Mouse (Mus musculus) telencephalon, adult 2 months (tissue): ENCODE results near the gene Gm10570.

Source experiments
- DNase-seq: peaks from one replicate; pipeline ENCODE4 v3.0.0-alpha.2; 2011; ENCODE audit warnings: low read depth, low spot score

Gene Gm10570

DNA sequence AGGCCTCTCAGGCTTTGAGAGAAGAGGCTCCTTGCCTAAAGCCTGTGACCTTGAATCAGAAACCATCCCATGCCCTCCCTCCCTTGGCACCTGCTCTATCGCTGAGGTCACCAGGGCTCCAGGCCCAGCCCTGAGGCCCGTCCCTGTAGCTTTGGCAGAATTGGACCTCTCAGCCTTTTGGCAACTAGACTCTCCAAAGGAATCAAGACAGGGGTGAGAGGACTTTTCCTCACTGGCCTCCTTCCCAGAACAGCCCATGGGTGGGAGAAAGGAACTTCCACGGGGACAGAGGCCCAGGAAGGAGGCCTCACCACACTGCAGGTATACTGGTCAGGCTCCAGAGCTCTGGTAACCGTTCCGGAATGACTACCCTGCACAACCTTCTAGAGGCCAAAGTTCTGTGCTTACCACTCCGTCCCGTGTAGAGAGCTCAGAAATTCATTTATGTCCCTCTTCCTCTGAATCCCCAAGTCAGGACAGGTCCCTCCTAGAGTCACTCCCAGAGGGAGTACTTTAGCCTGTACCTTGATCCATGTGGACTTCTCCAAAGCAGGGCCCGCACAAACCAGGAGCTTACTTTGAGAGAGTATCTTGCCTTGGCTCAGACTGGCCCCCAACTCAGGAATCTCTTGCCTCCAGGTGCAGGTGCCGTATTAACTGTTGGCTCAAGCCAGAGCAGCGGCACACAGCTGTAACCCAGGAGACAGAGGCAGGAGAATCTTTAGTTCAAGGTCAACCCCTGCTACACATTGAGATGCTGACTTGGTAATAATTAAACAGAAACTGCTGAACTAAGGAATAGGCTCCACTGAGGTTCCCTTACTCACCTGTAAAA lies 1.5 kb downstream of the Gm10570 start:
- DNase-seq, result no peak

DNA sequence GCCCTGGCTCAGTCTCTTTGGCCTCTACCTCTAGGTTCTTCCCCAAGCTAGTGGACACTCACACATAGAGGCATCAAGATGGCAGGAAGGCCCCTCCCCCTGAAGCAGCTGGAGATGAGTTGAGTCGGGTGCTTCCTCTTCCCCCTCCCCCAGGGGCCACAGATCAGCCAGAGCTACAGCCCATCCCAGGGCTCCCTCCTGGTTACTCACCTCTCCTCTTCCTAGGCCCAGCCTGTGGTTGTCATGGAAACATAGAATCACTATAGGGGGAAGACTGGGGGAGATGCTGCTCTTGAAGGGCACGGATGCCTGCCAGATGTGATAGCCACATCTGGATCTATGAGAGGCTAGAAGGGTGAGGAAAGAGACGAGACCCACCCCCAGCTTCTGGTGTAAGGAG lies 3.7 kb downstream of the Gm10570 start:
- no peak for DNase-seq

DNA sequence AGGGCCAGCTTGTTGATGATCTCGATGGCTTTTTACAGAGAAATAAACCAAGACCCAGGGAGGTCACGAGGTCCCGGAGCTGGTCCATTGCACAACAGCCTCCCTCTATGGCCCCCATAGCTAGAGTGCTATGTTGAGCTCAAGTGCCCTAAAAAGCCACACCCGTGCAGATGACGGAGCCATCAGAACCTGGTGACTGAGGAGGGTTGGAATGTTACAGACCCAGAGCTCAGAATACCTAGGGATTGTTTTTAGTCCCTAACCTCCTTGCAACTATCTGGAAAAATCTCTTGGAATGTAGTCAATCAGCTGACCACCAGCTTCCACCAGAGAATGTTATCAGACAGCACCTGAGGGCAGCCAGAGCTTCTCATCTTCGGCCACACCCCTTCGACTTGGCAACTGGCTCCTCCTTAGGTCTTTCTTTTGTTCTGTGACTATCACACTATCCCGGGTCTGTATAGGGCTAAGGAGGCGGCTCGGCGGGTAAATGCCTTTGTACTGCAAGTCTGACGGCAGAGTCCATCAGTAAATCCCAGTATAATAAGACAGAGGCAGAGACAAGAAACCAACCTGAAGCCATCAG lies 6.1 kb downstream of the Gm10570 start:
- no peak for DNase-seq

DNA sequence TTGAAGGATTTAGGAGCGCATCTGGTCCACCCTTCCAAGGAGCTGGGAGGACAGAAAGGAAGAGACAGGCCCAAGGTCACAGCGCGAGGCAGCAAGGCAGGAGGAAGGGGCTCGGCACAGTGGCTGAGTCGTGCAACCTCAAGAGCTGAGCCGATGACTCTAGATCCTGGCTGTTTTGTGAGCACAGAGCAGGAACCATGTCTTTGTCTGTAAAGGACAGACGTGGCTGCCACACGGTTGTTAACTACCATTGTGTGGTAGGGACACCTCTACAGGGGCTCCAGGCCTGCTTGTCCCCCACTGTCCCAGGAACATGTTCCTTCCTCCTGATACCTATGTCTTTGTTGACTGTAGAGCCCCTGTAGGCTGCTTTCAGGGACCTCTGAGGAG lies 8.8 kb downstream of the Gm10570 start:
- no peak for DNase-seq

DNA sequence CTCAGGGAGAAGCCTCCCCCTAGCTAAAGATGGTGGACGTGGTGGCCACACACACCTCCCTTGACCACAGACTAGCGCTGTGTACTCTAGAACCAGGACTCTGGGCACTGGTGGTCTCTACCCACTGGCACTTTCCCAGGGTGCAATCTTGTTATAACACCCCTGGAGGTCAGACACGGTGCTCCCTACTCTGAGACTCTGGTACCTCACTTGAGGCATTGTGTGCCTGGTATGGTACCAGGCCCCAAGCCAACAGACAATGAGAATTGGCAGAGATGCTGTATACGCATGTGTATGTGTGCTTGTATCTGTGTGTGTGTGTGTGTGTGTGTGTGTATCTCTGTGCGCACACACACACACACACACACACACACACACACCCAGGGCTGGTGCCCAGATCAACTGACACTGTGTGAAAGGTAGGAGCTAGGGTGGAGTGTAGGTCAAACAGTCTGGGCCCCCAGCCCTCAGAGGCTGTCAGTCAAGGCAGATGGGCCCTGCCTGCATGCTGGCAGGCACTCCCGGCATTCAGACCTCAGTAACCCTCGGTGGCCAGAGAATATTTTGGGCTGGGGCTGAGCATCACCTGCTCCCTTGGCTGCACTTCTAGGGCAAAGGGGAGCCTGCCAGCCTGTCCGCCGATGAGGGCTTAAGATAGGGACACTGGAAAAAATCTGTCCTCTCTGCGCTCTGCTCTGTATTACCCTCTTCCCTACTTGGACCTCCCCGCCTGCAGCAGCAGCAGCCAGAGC lies 9.4 kb downstream of the Gm10570 start:
- no peak for DNase-seq

DNA sequence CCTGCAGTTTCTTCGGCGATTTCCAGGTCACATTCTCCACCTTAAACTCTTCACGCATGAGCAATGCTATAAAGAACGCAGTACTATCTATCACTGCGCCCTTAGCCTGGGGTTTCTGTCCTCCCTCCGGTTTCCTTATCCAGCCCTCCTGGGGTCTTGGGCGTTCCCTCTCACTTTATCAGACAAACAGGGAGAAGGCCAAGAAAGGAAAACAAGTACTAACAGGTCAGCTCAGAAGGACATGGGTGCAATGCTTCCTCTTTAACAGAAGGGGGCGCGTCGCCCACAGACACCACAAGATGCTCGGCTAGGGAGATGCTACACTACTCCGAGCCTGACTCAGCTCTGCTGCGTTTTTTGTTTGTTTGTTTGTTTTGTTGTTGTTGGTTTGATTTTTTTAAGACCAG lies 11.3 kb downstream of the Gm10570 start:
- no peak for DNase-seq

DNA sequence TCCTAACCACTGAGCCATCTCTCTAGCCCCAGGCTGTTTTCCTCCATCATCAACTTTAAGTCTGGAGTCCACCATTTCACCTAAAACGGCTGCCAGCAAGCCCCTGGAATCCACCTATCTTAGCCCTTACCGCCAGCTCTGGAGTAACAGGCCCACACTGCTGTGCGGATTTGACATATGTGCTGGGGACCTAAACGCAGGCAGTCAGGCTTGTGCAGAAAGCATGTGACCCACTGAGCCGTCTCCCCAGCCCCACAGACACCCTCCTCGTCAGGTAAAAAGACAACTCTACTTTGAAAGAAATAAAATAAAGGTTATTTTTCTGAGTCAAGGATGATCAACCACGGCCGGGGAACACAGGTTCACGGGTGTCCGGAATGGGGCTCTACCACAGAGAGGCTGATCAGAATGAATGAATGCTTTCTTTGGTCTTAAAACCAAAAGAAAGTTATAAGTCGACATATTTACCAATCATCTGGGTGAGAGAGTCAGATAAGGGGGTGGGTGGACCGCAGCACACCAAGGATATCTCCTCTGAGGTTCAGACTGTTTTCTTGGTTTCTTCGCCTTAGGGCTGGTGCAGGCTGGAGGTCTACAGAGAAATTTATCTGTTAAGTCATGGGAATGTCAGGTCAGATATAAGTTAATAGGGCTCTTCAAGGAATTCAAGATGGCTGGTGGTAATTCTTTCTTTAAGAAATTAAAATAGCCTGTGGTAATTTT lies 12.1 kb downstream of the Gm10570 start:
- DNase-seq, result no peak

DNA sequence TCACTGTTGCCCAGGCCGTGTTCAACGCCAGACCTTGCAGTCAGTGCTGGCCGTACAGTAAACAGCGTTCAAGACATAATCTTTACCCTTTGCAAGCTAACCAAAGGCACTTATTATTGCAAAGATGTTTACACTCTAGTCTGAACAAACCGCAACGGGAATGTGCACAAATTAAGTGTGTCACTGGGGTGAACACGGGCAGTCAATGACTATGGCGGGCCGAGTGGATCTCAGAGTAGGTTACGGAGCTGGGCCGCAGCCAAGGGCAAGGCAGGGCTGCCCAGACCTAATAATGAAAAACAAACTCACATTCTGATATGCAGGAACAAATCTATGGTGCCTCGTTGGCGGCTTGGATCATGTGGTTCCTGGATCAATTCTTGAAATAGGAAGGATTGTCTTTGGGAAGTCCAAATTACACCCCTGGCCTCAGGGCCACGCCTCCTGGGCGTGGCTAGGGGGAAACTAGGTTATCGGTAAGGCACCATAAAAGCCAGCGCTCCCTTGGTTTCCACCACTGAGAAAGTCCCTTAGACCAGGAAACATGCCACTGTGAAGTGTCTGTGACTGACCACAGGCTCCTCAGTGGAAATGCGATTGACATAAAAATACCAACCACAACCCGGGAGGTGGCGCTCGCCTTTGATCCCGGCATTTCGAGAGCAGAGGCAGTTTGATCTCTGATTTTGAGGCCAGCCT lies 13.3 kb downstream of the Gm10570 start:
- no peak for DNase-seq

DNA sequence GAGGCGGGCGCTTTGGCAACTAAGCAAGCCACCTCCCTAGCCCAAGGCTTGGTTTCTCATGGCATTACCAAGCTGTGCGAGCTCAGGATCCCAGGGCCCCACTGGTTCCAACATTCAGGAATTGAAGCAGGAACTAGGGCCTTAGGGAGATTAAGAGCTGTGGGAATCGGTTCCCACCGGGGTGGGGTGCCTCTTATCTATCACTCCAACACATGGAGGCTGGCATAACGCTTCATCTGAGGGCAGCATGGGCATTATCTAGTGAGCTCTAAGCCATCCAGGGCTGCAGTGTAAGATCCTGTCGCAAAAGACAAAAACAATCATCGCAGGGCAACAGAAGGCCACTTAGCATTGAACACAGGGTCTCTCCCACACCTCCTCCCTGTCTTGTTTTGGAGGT lies 14.0 kb downstream of the Gm10570 start:
- no peak for DNase-seq

DNA sequence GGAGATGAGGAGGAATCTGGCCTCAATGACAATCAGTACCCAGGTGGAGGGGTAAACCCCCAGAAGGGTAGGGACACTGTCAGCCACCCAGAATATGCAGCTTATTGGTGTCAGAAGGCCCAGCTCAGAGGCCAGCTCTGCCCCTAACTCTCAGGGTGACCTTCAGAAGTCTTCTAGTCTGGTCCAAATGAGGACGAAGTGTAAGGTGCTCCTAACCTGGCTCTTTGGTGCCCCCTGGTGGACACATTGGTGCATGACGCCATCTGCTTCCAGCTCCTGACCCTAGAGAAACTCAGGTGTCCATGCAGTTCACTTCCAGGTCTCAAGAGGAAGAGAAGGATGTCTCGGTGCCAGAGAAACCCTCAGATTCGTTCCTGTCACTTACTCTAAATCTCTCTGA lies 16.2 kb downstream of the Gm10570 start:
- DNase-seq, result no peak

DNA sequence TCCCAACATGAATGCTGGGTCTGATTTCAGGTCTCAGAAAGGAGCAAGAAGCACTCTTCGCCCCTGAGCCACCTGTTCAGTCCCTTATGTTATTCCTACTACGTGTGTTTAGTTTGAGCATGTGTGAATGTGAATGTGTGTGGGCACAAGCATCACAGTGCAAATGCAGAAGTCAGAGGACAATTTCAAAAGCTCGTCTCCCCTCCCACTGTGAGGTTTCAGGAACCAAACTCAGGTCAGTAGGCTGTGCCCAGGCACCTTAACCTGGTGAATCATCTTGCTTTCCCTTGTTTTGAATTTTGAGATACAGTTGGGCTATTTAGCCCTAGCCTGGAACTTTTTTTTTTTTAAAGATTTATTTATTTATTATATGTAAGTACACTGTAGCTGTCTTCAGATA lies 18.6 kb downstream of the Gm10570 start:
- DNase-seq, result no peak

DNA sequence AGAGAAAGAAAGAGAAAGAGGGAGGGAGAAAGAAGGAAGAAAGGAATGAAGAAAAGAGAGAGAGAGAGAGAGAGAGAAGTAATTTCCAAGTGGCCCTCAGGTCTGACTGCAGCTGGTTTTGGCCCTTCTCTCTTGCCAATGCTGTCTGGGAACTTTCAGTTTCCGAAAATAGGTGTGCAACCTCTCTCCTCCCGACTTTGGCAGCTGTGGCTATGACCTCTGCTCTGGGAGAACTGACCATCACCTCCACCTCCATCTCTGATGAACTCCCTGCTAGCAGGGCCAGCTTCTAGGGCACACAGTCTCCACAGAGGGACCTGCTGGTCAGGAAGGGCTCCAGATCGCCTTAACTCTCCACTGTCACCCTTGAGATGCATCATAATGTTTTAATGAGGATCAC lies 21.9 kb downstream of the Gm10570 start:
- no peak for DNase-seq

DNA sequence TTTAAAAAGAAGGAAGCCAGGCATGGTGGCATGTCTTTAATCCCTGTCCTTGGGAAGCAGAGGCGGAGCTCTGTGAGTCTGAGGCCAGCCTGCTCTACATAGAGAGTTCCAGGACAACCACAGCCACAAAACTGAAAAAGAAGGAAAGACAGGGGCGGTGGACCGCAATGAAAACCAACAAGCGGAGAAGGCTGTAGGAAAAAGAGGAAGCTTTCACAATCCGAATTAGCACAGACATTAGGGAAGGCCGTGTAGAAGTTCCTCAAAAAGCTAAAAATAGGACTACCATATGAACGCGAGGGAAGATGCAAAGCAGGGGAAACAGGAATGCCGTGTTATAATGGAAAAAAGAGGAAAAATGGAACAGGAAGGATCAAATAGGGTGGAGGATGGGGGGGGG lies 24.6 kb downstream of the Gm10570 start:
- DNase-seq, result no peak

DNA sequence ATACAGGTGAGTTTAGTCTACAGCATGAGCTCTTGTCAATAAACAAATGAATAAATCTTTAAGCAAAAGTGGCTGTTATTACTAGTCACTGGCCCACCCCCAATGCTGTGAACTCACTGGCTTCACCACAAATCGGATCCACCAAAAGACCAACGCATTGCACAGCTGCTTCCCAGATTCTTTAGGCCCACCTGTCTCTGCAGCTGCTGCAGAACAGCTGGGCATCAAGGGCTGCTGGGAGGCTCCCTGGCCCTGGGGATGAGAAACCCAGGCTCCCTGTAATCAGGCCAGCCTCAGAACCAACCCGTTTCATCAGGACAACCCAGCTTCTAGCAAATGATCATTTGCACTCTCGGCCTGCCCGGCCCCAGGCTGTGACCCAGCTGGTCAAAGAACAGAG lies 25.6 kb downstream of the Gm10570 start:
- DNase-seq, result no peak

DNA sequence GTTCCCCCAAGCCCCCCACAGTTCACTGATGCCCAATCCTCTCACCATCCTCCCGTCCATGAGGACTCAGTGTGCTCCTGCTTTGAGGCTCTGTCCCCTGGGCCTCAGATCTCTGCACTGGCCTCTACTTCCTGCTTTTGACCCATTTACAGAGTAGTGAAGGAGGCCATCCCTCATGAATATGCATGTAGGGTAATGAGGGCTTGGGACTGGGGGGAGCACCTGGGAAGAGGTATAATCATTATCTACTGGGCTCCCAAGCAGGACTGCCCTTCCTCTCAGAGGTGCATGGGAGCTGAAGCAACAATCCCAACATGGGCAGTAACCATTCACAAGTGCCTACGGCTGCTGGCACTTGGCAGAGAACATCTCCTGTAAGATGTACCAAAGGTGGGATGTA lies 29.4 kb downstream of the Gm10570 start, which contains the start of gene Serinc2:
Gene Serinc2 (minus strand): TSS at position 101 of the 400 bp plus-strand sequence.
- DNase-seq, result no peak

DNA sequence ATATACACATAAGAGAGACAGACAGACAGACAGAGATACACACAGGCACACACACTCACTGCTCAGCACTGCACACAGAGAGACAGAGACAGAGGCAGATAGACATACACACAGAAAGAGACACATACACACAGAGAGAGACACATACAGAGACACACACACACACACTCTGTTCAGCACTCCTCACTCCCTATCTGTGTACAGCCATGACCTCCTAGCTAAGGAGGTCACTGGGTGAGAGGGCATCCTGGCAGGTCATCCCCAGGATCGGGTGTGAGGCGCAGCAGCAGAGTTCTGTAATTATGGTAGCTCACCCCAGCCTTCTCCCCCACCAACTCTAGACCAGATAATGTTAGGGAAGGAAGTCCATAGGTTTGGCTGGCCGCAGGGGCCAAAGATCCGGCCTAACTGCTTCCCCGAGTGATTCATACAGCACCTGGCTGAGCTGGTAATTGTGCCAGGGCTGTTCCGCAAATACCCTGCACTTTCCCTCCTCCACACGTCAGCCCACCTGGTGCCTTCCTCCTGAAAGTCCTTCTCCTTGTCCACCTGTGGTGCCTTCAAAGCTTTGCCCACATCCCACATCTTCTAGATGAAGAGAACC lies 31.8 kb downstream of the Gm10570 start:
- DNase-seq, result no peak

DNA sequence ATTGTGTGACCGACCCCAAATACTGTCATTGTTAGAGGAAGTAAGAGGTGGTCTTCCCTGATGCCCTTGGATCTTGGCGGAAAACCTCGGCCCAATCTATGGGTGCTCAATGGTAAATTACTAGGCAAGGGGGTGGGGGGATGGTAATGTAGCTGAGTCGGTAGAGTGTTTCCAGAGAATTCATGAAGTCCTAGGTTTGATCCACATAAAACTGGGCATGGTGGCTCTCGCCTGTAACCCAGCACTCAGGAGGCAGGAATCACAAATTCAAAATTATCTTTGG lies 32.7 kb downstream of the Gm10570 start:
- DNase-seq, result no peak

DNA sequence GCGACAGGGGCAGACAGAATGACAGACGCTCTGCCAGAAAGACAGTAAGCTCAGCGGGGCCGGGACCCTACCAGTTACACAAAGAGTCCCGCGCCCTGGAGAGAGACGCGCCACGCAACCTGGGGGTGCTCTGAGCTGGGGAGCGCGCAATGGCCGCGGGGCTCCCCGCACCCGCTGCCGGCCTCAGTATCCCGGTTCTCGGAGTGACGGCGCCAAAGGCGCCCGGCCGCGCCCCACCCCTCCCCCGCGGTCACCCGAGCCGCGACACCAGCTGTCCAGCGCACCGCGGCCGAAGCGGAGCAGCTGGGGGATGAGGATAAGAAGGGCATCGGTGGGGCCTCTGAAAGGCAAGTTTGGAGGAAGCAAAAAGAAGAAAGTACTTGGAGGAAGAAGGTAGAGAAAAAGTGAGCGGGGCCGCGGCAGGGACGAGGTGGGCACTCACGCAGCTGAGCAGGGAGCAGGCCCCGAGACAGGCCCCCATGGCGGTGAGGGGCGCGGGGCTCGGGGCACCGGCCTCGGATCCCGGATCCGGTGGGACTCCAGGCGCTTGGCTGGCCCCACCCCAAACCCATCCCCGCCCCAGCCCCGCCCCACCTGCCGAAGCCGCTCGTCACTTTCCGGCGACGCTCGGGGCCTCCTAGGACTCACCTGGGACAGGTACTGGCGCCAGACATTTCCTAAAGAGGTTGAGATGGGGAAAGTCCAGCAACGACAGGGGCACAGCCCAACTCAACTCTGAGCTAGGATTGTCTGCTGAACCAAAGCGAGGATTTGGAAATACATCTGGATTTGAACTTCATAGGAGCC lies 33.3 kb downstream of the Gm10570 start:
- no peak for DNase-seq

DNA sequence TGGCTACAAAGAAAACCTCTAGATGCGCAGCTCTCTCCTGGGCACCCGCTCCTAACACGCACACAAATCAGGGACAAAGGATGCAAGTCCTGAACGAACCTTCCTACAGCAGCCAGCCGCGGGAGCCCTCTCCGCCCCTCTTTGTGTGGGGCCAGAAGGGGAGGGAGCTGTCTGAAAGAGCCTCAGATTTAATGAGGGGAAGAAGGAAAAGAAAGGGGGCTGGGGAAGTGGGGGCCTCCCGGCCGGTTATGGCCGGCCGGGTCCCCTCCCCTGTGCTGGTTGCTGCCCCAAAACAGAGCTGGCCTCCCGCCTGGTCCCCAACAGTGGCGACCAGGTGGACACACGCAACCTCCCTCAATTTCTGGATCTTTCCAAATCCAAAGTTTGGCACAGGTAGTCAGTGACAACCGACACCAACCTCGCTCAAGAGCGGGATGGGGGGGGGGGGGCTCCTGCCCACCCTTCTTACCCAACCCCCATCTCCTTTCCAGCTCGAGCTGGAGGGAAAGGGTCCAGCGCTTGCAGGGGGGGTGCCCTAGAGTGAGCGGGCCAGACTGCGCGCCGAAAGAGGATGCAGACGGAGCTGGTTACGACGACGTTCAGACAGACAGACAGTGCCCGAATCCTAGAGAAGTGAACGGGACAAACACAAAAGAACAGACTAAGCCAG lies 34.0 kb downstream of the Gm10570 start:
- no peak for DNase-seq
